Mouse (Mus musculus) CH12.LX (cell line): ENCODE data around the gene Ppm1k.

Source experiments
- CTCF ChIP-seq, 2 experiments: IDR thresholded peaks in 1 of 2; conservative IDR thresholded peaks in 1 of 2; 2 replicates each; pipeline ENCODE4 v1.5.1; 2011 to 2012; ENCODE audit warnings: low read depth in 2 of 2, low read length in 2 of 2, improper control_type of control experiment in 1 of 2, inconsistent platforms in 1 of 2, mild to moderate bottlenecking in 1 of 2, moderate library complexity in 1 of 2
- EP300 ChIP-seq: IDR thresholded peaks from 2 replicates; pipeline ENCODE4 v1.6.1; 2011; ENCODE audit warnings: low read length, improper control_type of control experiment
- POLR2A ChIP-seq: IDR thresholded peaks from 2 replicates; pipeline ENCODE4 v1.6.1; 2011; ENCODE audit warnings: low read depth, mild to moderate bottlenecking, improper control_type of control experiment, low read length
- ZKSCAN1 ChIP-seq: IDR thresholded peaks from 2 replicates; pipeline ENCODE4 v1.6.1; 2012; ENCODE audit warnings: low read depth, inconsistent platforms, low read length, improper control_type of control experiment, borderline replicate concordance

- TF ChIP-seq POLR2A (no peak), CTCF (conservative IDR thresholded peaks at IDR 0.05 in 1 of 2, IDR thresholded peaks at IDR 0.05 in 1 of 2; ENCODE audit: low read depth in 2 of 2, low read length in 2 of 2) (no peak), ZKSCAN1 (no peak), EP300 (no peak)
Measured at GRCm38 (mm10) chr6:57563454-57563853, 28.2 kb upstream of the Ppm1k start.
